Mouse (Mus musculus): ENCODE measurements at regions not wholly inside any gene's neighbourhood (a gene's known extent, or its start where the extent isn't known, plus 50 kb on each side); places are given as distances from the start of the nearest gene placed in this dataset.

DNA sequence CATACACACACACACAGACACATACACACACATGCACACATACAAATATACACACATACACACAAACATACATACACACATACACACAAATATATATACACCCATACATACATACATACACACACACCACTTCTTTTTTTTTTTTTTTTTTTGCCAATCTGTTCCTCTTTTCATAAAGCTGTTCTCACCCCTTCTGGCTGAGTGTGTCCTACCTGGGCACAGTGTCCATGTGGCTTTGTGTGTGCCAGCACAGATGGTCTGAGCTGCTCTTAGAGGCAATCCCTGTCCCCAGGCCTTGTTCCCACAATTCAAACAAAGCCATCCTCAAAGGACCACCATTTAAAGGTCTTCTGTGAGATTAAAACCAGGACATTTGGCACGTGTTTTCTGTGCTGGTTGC is 127.6 kb upstream of the Prep start:
- DNase-seq, result peak; percentile 52 to 65

GRCm38 (mm10) chr10:44936976-44937500 is 130.0 kb upstream of the Prep start:
- no peak for DNase-seq

- peak in 1 of 2 experiments; percentile 23 for DNase-seq
These were observed 136.2 kb upstream of the Prep start for GRCm38 (mm10) chr10:44930796-44931195.

DNA sequence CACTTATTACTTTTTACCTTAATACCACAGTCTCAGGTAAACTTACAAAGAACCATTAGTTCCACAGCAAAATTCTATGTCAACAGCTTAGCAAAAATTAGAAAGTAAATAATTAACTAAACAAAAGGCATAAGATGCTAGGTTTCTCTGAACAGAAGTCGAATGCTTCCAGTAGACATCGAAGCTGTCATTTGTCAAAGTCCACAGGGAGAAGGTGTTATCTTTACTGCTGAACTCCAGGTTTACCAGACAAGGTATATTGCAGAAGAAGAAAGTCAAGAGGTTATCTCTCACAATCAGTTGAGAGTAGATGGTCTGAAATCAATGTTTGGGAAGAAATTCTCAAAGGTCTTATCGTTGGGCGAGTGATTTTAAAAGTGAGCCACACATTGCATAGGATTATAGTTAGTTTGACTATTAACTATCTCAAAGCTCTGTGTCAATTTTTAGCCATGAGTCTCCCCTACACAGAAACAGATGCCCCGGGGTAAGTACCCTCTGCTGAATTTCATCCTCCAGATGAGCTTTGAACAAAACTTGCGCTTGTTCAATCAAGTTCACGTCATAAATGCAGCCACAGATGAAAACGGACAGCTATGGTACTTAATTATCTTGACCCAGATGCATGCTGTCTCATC is 153.1 kb upstream of the Prep start:
- no peak for DNase-seq

DNA sequence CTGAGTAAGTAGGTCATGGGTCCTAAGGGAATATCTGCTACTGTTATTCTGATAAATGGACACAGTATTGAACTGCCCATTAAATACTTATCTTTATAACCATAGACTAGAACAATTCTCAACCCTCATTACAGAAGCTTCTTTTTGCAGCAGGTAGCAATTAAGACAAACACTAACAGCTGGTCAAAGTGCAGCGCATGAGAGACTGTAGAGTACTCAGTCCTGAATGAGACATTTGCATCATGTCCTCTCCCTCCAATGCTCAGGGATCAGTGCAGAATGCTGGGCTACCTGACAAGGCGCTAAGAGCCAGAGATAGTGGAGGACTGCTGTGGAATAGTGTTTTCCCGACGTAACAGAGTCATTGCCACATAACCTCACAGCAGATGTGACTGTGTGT is 162.5 kb upstream of the Prep start:
- no peak for DNase-seq

DNA sequence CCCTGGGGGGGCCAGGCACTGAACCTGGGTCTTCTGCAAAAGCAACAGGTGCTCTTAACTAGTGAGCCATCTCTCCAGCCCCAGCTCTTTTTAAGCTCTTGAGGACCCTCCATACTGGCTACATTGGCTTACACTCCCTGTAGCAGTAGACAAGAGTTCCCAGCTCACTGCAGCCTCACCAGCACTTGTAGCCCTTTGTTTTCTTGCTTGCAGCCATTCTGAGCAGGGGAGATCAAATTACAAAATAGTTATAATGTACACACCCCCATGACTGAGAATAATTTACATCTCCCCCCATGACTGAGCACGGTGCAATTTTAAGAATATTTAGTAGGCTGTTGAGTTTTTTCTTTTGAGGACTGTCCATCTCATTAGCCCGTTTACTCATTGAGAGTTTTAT is 165.8 kb upstream of the Prep start:
- no peak for DNase-seq

DNA sequence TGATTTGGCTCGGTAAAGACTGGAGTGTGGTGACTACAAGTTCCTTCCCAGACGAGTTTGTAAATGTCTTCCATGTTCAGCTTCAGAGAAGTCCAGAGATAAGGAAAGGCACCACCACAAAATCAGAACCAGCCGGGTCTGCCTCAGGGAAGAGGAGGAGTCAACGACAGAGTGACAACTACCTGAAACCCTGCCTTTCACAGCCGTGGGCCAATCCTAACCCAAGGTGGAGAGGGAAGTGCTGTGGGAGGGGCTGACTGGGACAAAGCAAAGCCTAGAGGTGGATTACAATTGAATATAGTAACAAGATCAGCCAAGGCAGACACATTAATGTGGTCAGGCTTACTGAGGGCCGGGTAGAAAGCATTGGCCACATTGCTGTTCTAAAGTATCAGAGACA is 174.9 kb upstream of the Prep start:
- DNase-seq, result no peak

GRCm38 (mm10) chr10:44887081-44887683 is 179.8 kb upstream of the Prep start:
- DNase-seq, result no peak

- no peak for DNase-seq
These were observed 185.0 kb upstream of the Prep start for GRCm38 (mm10) chr10:44881967-44882366.

DNA sequence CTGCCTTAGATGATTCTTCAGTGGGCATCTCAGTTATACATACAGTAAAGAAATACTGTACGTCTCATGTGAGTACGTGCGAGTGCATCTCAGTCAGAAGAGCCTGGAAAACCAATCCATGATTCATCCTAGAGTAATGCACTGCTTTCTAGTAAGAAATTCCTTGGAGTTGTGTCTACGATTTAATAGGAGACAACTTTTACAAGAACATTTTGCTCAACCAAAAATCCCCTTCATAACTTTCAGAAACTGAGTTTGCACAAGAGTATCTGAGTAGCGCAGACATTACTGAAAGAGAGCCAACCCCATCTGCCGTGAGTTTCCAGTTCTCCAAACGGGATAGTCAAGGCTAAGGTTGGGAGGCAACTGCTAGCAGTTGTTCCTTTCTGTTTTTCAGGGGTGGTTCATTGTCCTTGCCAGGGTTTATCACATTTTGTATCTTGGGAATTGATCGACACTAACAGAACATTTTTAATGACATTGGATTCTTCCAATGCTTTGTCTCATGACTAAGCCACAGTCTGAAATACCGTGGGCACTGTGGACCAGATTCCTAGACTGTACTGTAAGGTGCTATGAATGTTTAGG is 189.8 kb upstream of the Prep start:
- DNase-seq, result no peak

- no peak for DNase-seq
These were observed 193.2 kb upstream of the Prep start for GRCm38 (mm10) chr10:44873642-44874285.

GRCm38 (mm10) chr10:44864191-44864747 is 202.7 kb upstream of the Prep start:
- no peak for DNase-seq

GRCm38 (mm10) chr10:44862360-44862674 is 204.7 kb upstream of the Prep start:
- peak in 1 of 2 experiments; percentile 16 for DNase-seq

DNA sequence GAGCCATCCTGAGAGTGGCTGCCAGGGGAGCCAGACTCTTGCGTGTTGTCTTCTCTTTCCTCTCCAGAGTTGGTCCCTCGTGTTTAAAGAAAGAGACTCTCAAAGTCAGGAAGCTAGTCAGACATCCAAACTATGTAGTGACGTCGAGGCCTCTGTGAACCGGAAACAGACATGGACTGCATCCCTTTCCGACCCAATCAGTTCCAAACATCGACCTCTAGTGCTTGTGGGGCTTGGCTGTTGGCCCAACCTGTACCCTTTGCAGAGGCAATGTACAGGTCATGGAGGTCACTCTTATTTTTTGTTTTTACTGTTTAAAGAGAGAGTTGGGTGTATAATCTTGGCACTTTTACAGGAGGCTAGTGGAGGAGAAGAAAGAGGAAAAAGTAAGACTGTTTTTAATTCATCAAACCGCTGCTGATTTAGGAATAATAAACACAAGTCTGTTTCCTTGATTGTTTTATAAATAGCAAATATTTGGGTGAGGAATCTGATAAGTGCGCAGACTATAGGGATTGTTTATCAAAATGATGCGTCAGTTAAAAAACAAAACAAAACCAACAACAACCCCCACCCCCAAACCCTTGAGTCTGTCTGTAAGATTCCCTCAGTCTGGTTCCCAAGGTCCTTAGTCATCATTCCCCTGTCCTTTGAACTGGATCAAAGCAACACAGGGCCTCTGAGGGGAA is 205.2 kb upstream of the Prep start:
- no peak for DNase-seq

GRCm38 (mm10) chr10:44857444-44857843 is 209.6 kb upstream of the Prep start:
- DNase-seq, result no peak

DNA sequence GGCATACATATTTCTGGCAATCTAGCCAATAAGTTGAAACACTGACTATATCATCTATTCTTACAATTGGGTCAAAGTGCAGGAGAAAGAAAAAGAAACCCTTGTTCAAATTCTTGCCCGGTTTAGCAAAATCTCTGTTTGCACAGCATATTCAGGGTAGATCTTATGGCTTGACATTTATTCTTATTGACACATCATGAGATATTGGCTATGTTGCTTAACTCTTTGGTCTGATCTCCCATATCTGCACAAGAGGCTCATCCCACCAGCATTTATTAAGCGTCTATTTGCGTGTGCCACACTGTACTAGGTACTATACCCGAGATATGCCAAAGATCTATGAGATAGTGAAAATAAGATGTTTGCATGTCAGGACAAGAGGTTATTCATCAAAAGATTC is 212.9 kb upstream of the Prep start:
- no peak for DNase-seq

DNA sequence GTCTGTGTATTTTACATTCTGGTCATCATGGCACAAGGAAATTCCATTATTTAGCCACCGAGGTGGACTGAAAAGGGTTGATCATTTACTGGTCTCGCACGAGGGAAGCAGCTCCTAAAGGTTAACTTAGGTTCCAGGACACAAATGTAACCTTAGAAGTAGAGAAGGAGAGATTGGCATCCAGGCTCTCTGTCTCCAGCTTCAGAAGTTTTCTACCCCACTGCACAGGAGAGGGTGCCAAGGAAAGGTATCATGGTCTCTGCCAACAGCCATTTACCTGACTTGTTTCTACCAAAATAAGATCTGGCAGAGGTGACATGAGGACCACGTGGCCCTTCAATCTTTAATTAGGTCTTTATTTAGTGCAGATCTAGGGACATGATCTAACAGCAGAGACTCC is 218.0 kb upstream of the Prep start:
- DNase-seq, result no peak

- no peak for DNase-seq
These were observed 220.2 kb upstream of the Prep start for GRCm38 (mm10) chr10:44846765-44847164.

DNA sequence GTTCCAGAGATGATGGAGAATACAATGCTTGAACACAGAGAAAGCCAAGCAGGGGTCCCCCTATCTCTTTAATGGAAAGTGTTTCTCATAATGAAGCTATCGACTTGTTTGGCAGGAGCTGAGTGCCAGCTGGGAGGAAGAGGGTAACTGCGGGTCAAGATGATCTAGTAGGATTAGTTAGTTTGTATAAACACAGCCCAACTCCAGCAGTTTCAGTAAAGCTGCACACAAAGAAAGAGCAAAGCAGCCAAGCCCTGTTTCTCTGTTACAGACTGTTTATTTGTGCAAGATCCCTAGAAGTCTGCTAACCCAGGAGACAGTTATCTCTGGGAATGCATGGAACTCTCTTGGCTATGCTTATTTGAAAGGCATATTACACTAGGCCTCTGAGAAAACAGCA is 220.9 kb upstream of the Prep start:
- no peak for DNase-seq

DNA sequence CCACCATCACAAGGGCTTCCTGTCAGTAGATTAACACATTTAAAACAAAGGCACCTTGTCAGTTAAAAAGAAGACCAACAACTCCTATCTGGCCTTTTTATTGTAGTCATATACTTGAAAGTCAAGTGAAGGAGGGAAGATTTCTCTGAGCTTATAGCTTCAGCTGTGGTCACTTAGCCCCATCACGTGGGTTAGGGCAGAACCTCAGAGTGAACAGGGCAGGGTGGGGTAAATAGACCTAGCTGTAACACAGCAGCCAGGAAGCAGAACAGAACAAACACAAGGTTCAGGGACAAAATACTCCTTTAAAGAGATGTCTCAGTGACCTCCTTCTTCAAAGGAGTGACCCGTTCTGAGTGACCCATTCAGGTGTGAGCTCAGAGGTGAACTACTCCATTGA is 226.6 kb upstream of the Prep start:
- DNase-seq, result no peak

DNA sequence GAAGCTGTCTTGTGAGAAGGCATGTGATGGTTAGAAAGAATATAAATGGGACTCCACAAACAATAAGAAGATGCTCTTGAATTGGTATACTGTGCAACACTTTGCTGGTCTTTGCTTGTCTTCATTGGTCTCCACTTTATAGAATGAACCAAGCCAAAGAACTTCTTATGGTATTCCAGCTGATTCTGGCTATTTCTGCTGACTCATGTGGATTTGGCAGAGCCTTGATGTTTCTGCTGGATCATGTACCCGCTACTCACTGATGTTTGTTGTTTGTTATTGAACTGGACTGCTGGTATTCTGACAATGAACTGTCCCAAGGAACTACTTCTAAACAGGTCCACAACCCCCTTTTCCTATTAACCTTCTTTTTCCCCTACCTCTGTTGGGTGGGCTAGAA is 234.5 kb upstream of the Prep start:
- DNase-seq, result no peak

GRCm38 (mm10) chr10:44826271-44826670 is 240.7 kb upstream of the Prep start:
- DNase-seq, result no peak

DNA sequence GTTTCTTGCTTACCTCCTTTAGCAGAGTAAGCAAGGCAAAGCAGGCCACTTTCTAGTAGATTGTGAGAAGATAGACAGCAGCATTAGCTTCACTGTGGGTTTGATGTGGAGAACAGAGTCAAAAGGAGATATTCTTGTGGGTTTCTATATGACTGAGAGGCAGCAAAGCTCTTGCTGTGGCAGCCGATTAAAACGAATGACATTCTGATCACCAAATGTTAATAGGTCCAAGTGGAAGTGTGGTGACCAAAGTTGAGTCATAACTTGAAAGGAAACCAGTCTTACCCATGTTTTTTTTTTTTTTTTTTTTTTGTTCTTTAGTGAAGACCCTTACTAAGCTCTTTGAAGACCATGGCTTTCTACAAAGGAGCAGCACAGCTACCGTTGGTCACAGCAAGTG is 245.3 kb upstream of the Prep start:
- no peak for DNase-seq
